Comparison of ENCODE assay signal across 23 mouse cellular contexts in the genomic region with DNA sequence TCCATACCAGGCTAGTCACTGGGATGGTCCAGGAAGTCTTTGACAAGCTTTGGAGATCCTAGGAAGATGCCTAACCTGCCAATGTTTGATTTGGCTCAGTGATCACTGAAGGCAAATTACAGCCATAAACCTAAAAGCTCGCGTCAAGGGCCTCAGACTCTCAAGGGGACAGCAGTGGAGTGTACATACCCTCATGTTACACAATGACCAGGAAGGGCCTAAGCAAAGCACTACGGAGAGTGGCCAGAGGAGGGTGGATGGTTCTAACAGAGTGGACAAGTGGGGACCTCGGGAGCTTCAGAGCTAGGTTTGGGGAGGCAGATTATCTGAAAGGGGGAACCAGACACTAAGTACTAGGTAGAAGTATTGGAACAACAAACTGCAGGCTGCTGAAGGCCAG. TPM values are rescaled to one million over a fixed set of nuclear protein-coding genes. Genes with fewer than 3 reads are reported as not detected.
DNase-seq lines count a peak whose midpoint lies in the region; ATAC-seq and TF ChIP-seq lines count a peak whose summit lies in the region.
"Had no signal": no experiment of that assay in that cellular context is flagged by ENCODE, and none has a peak within 500 bp of the region (broad histone marks: within the 10 kb centered on the region; RNA-seq: fewer than 3 reads in every experiment).

No protein-coding gene starts in this region.

- no peaks in the 10 kb centered on the region for H3K27me3 ChIP-seq in midbrain, embryonic 15.5 days (replicated peaks)
- H3K27me3 ChIP-seq: embryonic facial prominence, embryonic 12.5 days; forebrain, embryonic 13.5 days; forebrain, embryonic 15.5 days had no signal

- no peak for TF ChIP-seq CTCF in lung, adult 2 months (IDR thresholded peaks at IDR 0.05; ENCODE audit: insufficient read depth, low read length)

- H3K27ac ChIP-seq in brown adipose tissue, adult 24 weeks (replicated peaks; ENCODE audit: low read depth, low read length), result 0 out of 2 replicates have a peak overlapping the region, but pooled peaks have one; percentile 5
- no peak overlapping the region for H3K27ac ChIP-seq in midbrain, embryonic 15.5 days
- H3K27ac ChIP-seq: embryonic facial prominence, embryonic 10.5 days; embryonic facial prominence, embryonic 12.5 days; forebrain, embryonic 13.5 days; forebrain, embryonic 15.5 days had no signal

- no peak overlapping the region for H3K4me3 ChIP-seq in lung, adult 2 months (replicated peaks; ENCODE audit: extremely low read depth, low read depth, low read length)
- no peak overlapping the region for H3K4me3 ChIP-seq in brown adipose tissue, adult 24 weeks (ENCODE audit: insufficient read depth, low read depth, low read length)
- H3K4me3 ChIP-seq in midbrain, embryonic 15.5 days, result no peak overlapping the region
- H3K4me3 ChIP-seq: embryonic facial prominence, embryonic 10.5 days; embryonic facial prominence, embryonic 12.5 days; forebrain, embryonic 13.5 days; forebrain, embryonic 15.5 days had no signal

- no peak overlapping the region for H3K9ac ChIP-seq in midbrain, embryonic 15.5 days
- H3K9ac ChIP-seq: embryonic facial prominence, embryonic 12.5 days; forebrain, embryonic 13.5 days; forebrain, embryonic 15.5 days; forebrain, postnatal 0 days had no signal

- TF ChIP-seq POLR2A in lung, adult 2 months (IDR thresholded peaks at IDR 0.05; ENCODE audit: borderline replicate concordance, extremely low read depth, low read depth, low read length), result no peak

- H3K4me1 ChIP-seq in lung, adult 2 months (ENCODE audit: control insufficient read depth, insufficient read depth, low read length), result peaks cover 8% of the 10 kb centered on the region
- H3K4me1 ChIP-seq in brown adipose tissue, adult 24 weeks (ENCODE audit: control insufficient read depth, insufficient read depth, insufficient read length, low read length), result peaks cover 26% of the 10 kb centered on the region
- no peaks in the 10 kb centered on the region for H3K4me1 ChIP-seq in midbrain, embryonic 15.5 days
- H3K4me1 ChIP-seq: forebrain, embryonic 13.5 days; forebrain, embryonic 15.5 days had no signal

- ATAC-seq in midbrain, embryonic 15.5 days (replicated peaks), result no peak
- ATAC-seq: activated CD4-positive, CD25-positive, alpha-beta regulatory T cell, adult 4 months; forebrain, embryonic 13.5 days; forebrain, embryonic 15.5 days; forebrain, postnatal 0 days had no signal

- peak; percentile 23 to 51 for DNase-seq in lung, adult 18-20 months
- DNase-seq in lung, adult 2 months, result no peak
- peak; percentile 31 for DNase-seq in lung, postnatal 25 days (ENCODE audit: low spot score)
- no peak for DNase-seq in lung, postnatal 10 days
- no peak for DNase-seq in right cerebral cortex, postnatal 25 days
- DNase-seq: adrenal gland, adult 8-10 months; adrenal gland, postnatal 14 days; adrenal gland, postnatal 36 days; cerebellum, adult 11-12 months; cerebellum, adult 2 months; cerebellum, adult 9-10 months; cerebellum, postnatal 10 days; cerebellum, postnatal 25 days; forebrain, postnatal 0 days had no signal

- WGBS in lung, adult 2 months, result 69% methylated on average over 4 of the region's 4 CpGs
- WGBS in midbrain, embryonic 15.5 days, result 88% methylated on average over 4 of the region's 4 CpGs

- H3K9me3 ChIP-seq in midbrain, embryonic 15.5 days, result no peaks in the 10 kb centered on the region
- H3K9me3 ChIP-seq: embryonic facial prominence, embryonic 10.5 days; embryonic facial prominence, embryonic 12.5 days; forebrain, embryonic 13.5 days; forebrain, embryonic 15.5 days had no signal

- no peaks in the 10 kb centered on the region for H3K36me3 ChIP-seq in midbrain, embryonic 15.5 days (replicated peaks)
- H3K36me3 ChIP-seq: embryonic facial prominence, embryonic 10.5 days; embryonic facial prominence, embryonic 12.5 days; forebrain, embryonic 15.5 days had no signal

- no peak overlapping the region for H3K4me2 ChIP-seq in midbrain, embryonic 15.5 days
- H3K4me2 ChIP-seq: embryonic facial prominence, embryonic 12.5 days; forebrain, embryonic 13.5 days; forebrain, embryonic 15.5 days had no signal

RNA-seq across cellular contexts. Expression of gene Piwil4, which starts 13.9 kb away (rescaled TPM):
- 4.6 and 5.6 TPM in 2 replicates for polyA plus RNA-seq in lung, adult 2 months (2012; rRNA removed)
- polyA plus RNA-seq in brown adipose tissue, adult 24 weeks (2012; ENCODE audit: insufficient read depth, insufficient read length, missing spikeins), result not detected in 2 replicates
- polyA plus RNA-seq in midbrain, embryonic 15.5 days (2015; fragmentation: Nextera tagmentation; extraction: Ambion mirVana), result 0.34 and 0.66 TPM in 2 replicates
- polyA plus RNA-seq: cortical plate, adult 2 months; embryonic facial prominence, embryonic 10.5 days; forebrain, embryonic 11.5 days; forebrain, embryonic 13.5 days had no signal

RNA-seq across cellular contexts. Expression of gene Fut4, which starts 25.6 kb away (rescaled TPM):
- polyA plus RNA-seq in lung, adult 2 months (2012; rRNA removed), result 3.5 and 5.3 TPM in 2 replicates
- 0.46 and 0.91 TPM in 2 replicates for polyA plus RNA-seq in brown adipose tissue, adult 24 weeks (2012; ENCODE audit: insufficient read depth, insufficient read length, missing spikeins)
- polyA plus RNA-seq in midbrain, embryonic 15.5 days (2015; fragmentation: Nextera tagmentation; extraction: Ambion mirVana), result 2.1 and 2.2 TPM in 2 replicates

RNA-seq across cellular contexts. Expression of gene 1700012B09Rik, which starts 44.2 kb away (rescaled TPM):
- 0.72 and 1.6 TPM in 2 replicates for polyA plus RNA-seq in lung, adult 2 months (2012; rRNA removed)
- polyA plus RNA-seq in brown adipose tissue, adult 24 weeks (2012; ENCODE audit: insufficient read depth, insufficient read length, missing spikeins), result not detected in 2 replicates
- 3.7 and 4.7 TPM in 2 replicates for polyA plus RNA-seq in midbrain, embryonic 15.5 days (2015; fragmentation: Nextera tagmentation; extraction: Ambion mirVana)
- polyA plus RNA-seq: activated CD4-positive, CD25-positive, alpha-beta regulatory T cell, adult 4 months; forebrain, embryonic 11.5 days had no signal

RNA-seq across cellular contexts. Expression of gene Mre11a, which starts 57.8 kb away (rescaled TPM):
- 2.1 and 3.8 TPM in 2 replicates for polyA plus RNA-seq in lung, adult 2 months (2012; rRNA removed)
- polyA plus RNA-seq in brown adipose tissue, adult 24 weeks (2012; ENCODE audit: insufficient read depth, insufficient read length, missing spikeins), result 8.2 and 15.4 TPM in 2 replicates
- 11.3 and 11.5 TPM in 2 replicates for polyA plus RNA-seq in midbrain, embryonic 15.5 days (2015; fragmentation: Nextera tagmentation; extraction: Ambion mirVana)

RNA-seq across cellular contexts. Expression of gene Ankrd49, which starts 58.0 kb away (rescaled TPM):
- 3.3 and 5.0 TPM in 2 replicates for polyA plus RNA-seq in lung, adult 2 months (2012; rRNA removed)
- 8.8 and 9.1 TPM in 2 replicates for polyA plus RNA-seq in brown adipose tissue, adult 24 weeks (2012; ENCODE audit: insufficient read depth, insufficient read length, missing spikeins)
- polyA plus RNA-seq in midbrain, embryonic 15.5 days (2015; fragmentation: Nextera tagmentation; extraction: Ambion mirVana), result 26.6 and 29.3 TPM in 2 replicates

Comparison
In these comparisons a context has a peak if more than half of its experiments do, and no peak if none do; other contexts are left out.
1. DNase-seq: peak in lung, adult 18-20 months (2 of 2) and lung, postnatal 25 days (single experiment); none in lung, adult 2 months (single experiment), lung, postnatal 10 days (single experiment) and right cerebral cortex, postnatal 25 days (single experiment).